Mouse (Mus musculus) MEL (cell line): ENCODE data around the gene Itpr1. TPM values are rescaled to one million over a fixed set of nuclear protein-coding genes. Genes with fewer than 3 reads are reported as not detected.

ENCODE experiments used
- DNase-seq: peaks from one replicate; pipeline ENCODE4 v3.0.0; 2011; ENCODE audit warnings: low read depth, low spot score
- H3K27ac ChIP-seq: 2 replicates; pipeline ENCODE4 v1.5.1; 2012; ENCODE audit warnings: low read depth, mild to moderate bottlenecking, control low read depth, low read length, moderate library complexity; ENCODE audit not compliant: control insufficient read depth
- H3K27me3 ChIP-seq, 2 experiments: fragments of 150-350 bp in 1 of 2; sonication (generic) in 1 of 2; 2 replicates each; pipeline ENCODE4 v1.6.1; 2012; ENCODE audit warnings: low read length in 2 of 2, mild to moderate bottlenecking in 2 of 2, improper control_type of control experiment in 1 of 2, moderate library complexity in 1 of 2; ENCODE audit not compliant: insufficient read depth in 2 of 2, control insufficient read depth in 1 of 2
- H3K36me3 ChIP-seq, 2 experiments: 2 replicates each; pipeline ENCODE4 v1.6.1; 2012 to 2014; ENCODE audit warnings: low read length in 2 of 2, improper control_type of control experiment in 1 of 2, inconsistent platforms in 1 of 2, mild to moderate bottlenecking in 1 of 2; ENCODE audit not compliant: insufficient read depth in 2 of 2, control insufficient read depth in 1 of 2
- H3K4me1 ChIP-seq, 2 experiments: fragments of 150-350 bp in 1 of 2; sonication (generic) in 1 of 2; 2 replicates each; pipeline ENCODE4 v1.6.1; 2012; ENCODE audit warnings: low read length in 2 of 2, improper control_type of control experiment in 1 of 2, mild to moderate bottlenecking in 1 of 2; ENCODE audit not compliant: insufficient read depth in 2 of 2, control insufficient read depth in 1 of 2
- H3K4me3 ChIP-seq, 2 experiments: fragments of 150-350 bp in 1 of 2; sonication (generic) in 1 of 2; 2 replicates each; pipeline ENCODE4 v1.5.1; 2012; ENCODE audit warnings: low read depth in 2 of 2, low read length in 2 of 2, mild to moderate bottlenecking in 2 of 2, moderate library complexity in 2 of 2, control low read depth in 1 of 2, improper control_type of control experiment in 1 of 2; ENCODE audit not compliant: control insufficient read depth in 1 of 2, insufficient read depth in 1 of 2
- H3K79me2 ChIP-seq: 2 replicates; pipeline ENCODE4 v1.6.1; 2012; ENCODE audit warnings: mild to moderate bottlenecking, low read length, moderate library complexity; ENCODE audit not compliant: control insufficient read depth, poor library complexity, insufficient read depth
- H3K9ac ChIP-seq: 2 replicates; pipeline ENCODE4 v1.6.1; 2012; ENCODE audit warnings: low read depth, mild to moderate bottlenecking, control low read depth, low read length, moderate library complexity; ENCODE audit not compliant: control insufficient read depth, poor library complexity, severe bottlenecking
- H3K9me3 ChIP-seq: fragments of 150-350 bp; sonication (generic); replicated peaks from 2 replicates; pipeline ENCODE4 v1.6.1; 2012; ENCODE audit warnings: mild to moderate bottlenecking, low read length, improper control_type of control experiment, moderate library complexity; ENCODE audit not compliant: insufficient read depth
- BHLHE40 ChIP-seq: IDR thresholded peaks from 2 replicates; pipeline ENCODE4 v1.6.1; 2012; ENCODE audit warnings: low read depth, mild to moderate bottlenecking, inconsistent platforms, low read length, improper control_type of control experiment, borderline replicate concordance
- CHD1 ChIP-seq: IDR thresholded peaks from 2 replicates; pipeline ENCODE4 v1.6.1; 2012; ENCODE audit warnings: low read depth, mild to moderate bottlenecking, inconsistent platforms, low read length, improper control_type of control experiment
- CTCF ChIP-seq, 3 experiments: IDR thresholded peaks in 2 of 3; conservative IDR thresholded peaks in 1 of 3; 2 replicates each; pipeline ENCODE4 v1.5.1; 2011 to 2012; ENCODE audit warnings: low read length in 3 of 3, low read depth in 2 of 3, mild to moderate bottlenecking in 2 of 3, improper control_type of control experiment in 1 of 3, inconsistent platforms in 1 of 3, mixed read lengths in 1 of 3, moderate library complexity in 1 of 3; ENCODE audit not compliant: control insufficient read depth in 1 of 3, insufficient read depth in 1 of 3, poor library complexity in 1 of 3, severe bottlenecking in 1 of 3
- ELF1 ChIP-seq: IDR thresholded peaks from 2 replicates; pipeline ENCODE4 v1.6.1; 2014; ENCODE audit warnings: low read depth, mild to moderate bottlenecking, inconsistent platforms, low read length, improper control_type of control experiment, moderate library complexity
- EP300 ChIP-seq, 2 experiments: IDR thresholded peaks; 2 replicates each; pipeline ENCODE4 v1.6.1; 2011; ENCODE audit warnings: improper control_type of control experiment in 2 of 2, low read length in 2 of 2, low read depth in 1 of 2, mild to moderate bottlenecking in 1 of 2
- GABPA ChIP-seq: IDR thresholded peaks from 2 replicates; pipeline ENCODE4 v1.6.1; 2012; ENCODE audit warnings: low read depth, mild to moderate bottlenecking, inconsistent platforms, low read length, improper control_type of control experiment, moderate library complexity
- GATA1 ChIP-seq: IDR thresholded peaks from 2 replicates; pipeline ENCODE4 v1.6.1; 2011; ENCODE audit warnings: low read depth, low read length, improper control_type of control experiment
- HCFC1 ChIP-seq: IDR thresholded peaks from 2 replicates; pipeline ENCODE4 v1.6.1; 2012; ENCODE audit warnings: low read depth, mild to moderate bottlenecking, inconsistent platforms, low read length, improper control_type of control experiment, moderate library complexity
- KAT2A ChIP-seq: conservative IDR thresholded peaks from 2 replicates; pipeline ENCODE4 v1.6.1; 2012; ENCODE audit warnings: low read depth, low read length, improper control_type of control experiment, inconsistent platforms
- MAFK ChIP-seq: IDR thresholded peaks from 2 replicates; pipeline ENCODE4 v1.6.1; 2011; ENCODE audit warnings: low read depth, mild to moderate bottlenecking, low read length, improper control_type of control experiment, borderline replicate concordance
- MAX ChIP-seq: IDR thresholded peaks from 2 replicates; pipeline ENCODE4 v1.6.1; 2011; ENCODE audit warnings: low read length, improper control_type of control experiment
- MAZ ChIP-seq: IDR thresholded peaks from 2 replicates; pipeline ENCODE4 v1.6.1; 2012; ENCODE audit warnings: low read depth, mild to moderate bottlenecking, inconsistent platforms, low read length, improper control_type of control experiment
- MEF2A ChIP-seq: IDR thresholded peaks from 2 replicates; pipeline ENCODE4 v1.6.1; 2014; ENCODE audit warnings: low read depth, mild to moderate bottlenecking, inconsistent platforms, low read length, improper control_type of control experiment; ENCODE audit not compliant: poor library complexity, insufficient replicate concordance, severe bottlenecking; ENCODE audit errors: extremely low read depth
- MXI1 ChIP-seq: IDR thresholded peaks from 2 replicates; pipeline ENCODE4 v1.6.1; 2011; ENCODE audit warnings: mild to moderate bottlenecking, low read depth, low read length, improper control_type of control experiment
- MYB ChIP-seq: IDR thresholded peaks from 2 replicates; pipeline ENCODE4 v1.6.1; 2011; ENCODE audit warnings: mild to moderate bottlenecking, low read depth, low read length, improper control_type of control experiment
- MYC ChIP-seq: IDR thresholded peaks from 2 replicates; pipeline ENCODE4 v1.6.1; 2011; ENCODE audit warnings: low read depth, mild to moderate bottlenecking, low read length, improper control_type of control experiment, moderate library complexity
- NRF1 ChIP-seq: IDR thresholded peaks from 2 replicates; pipeline ENCODE4 v1.6.1; 2014; ENCODE audit warnings: low read depth, mild to moderate bottlenecking, inconsistent platforms, low read length, improper control_type of control experiment, moderate library complexity; ENCODE audit not compliant: poor library complexity, insufficient read depth, severe bottlenecking
- POLR2AphosphoS2 ChIP-seq: IDR thresholded peaks from 2 replicates; pipeline ENCODE4 v1.6.1; 2011; ENCODE audit warnings: low read length, improper control_type of control experiment
- POLR2AphosphoS5 ChIP-seq: IDR thresholded peaks from 2 replicates; pipeline ENCODE4 v1.6.1; 2012; ENCODE audit warnings: low read depth, borderline replicate concordance, mild to moderate bottlenecking, inconsistent platforms, low read length, moderate library complexity, mixed read lengths
- RAD21 ChIP-seq: IDR thresholded peaks from 2 replicates; pipeline ENCODE4 v1.6.1; 2011; ENCODE audit warnings: mild to moderate bottlenecking, low read depth, low read length, improper control_type of control experiment
- TAL1 ChIP-seq: IDR thresholded peaks from 2 replicates; pipeline ENCODE4 v1.6.1; 2012; ENCODE audit warnings: mild to moderate bottlenecking, inconsistent platforms, low read length, moderate library complexity, mixed read lengths
- TBP ChIP-seq: IDR thresholded peaks from 2 replicates; pipeline ENCODE4 v1.8.0; 2011; ENCODE audit warnings: low read depth, low read length, improper control_type of control experiment
- UBTF ChIP-seq: IDR thresholded peaks from 2 replicates; pipeline ENCODE4 v1.6.1; 2012; ENCODE audit warnings: low read depth, mild to moderate bottlenecking, inconsistent platforms, low read length, improper control_type of control experiment, moderate library complexity, borderline replicate concordance; ENCODE audit not compliant: insufficient read depth
- USF2 ChIP-seq, 2 experiments: IDR thresholded peaks; 2 replicates each; pipeline ENCODE4 v1.6.1; 2011 to 2012; ENCODE audit warnings: improper control_type of control experiment in 2 of 2, low read length in 2 of 2, borderline replicate concordance in 1 of 2, inconsistent platforms in 1 of 2, low read depth in 1 of 2, mild to moderate bottlenecking in 1 of 2; ENCODE audit not compliant: insufficient read depth in 1 of 2
- ZC3H11A ChIP-seq: IDR thresholded peaks from 2 replicates; pipeline ENCODE4 v1.6.1; 2012; ENCODE audit warnings: low read depth, mild to moderate bottlenecking, inconsistent platforms, low read length, improper control_type of control experiment
- ZMIZ1 ChIP-seq: IDR thresholded peaks from 2 replicates; pipeline ENCODE4 v1.6.1; 2012; ENCODE audit warnings: low read depth, mild to moderate bottlenecking, inconsistent platforms, low read length, improper control_type of control experiment, moderate library complexity
- ZNF384 ChIP-seq: IDR thresholded peaks from 2 replicates; pipeline ENCODE4 v1.6.1; 2012; ENCODE audit warnings: low read depth, mild to moderate bottlenecking, inconsistent platforms, low read length, improper control_type of control experiment
- polyA plus RNA-seq, 2 experiments: library from polyadenylated mRNA; stranded (reverse) in 1 of 2; unstranded in 1 of 2; fragments of >175 nt in 1 of 2; fragments of >200 nt in 1 of 2; gene quantifications; 2 replicates each; pipeline versions ENCODE4 v1.2.1 to v1.2.4; 2012; ENCODE audit warnings: low replicate concordance in 2 of 2, low read depth in 1 of 2; ENCODE audit not compliant: insufficient read length in 2 of 2, insufficient read depth in 1 of 2, missing spikeins in 1 of 2
- total RNA-seq: library from RNA; depleted of rRNA; stranded (reverse); fragments of 300-350 nt; gene quantifications from 2 replicates; pipeline ENCODE4 v1.2.3, GENCODE M21; 2012

Gene Itpr1
- total and polyA plus RNA-seq, 3 experiments, result 15.6 to 19.0 TPM; not detected in 1

DNA sequence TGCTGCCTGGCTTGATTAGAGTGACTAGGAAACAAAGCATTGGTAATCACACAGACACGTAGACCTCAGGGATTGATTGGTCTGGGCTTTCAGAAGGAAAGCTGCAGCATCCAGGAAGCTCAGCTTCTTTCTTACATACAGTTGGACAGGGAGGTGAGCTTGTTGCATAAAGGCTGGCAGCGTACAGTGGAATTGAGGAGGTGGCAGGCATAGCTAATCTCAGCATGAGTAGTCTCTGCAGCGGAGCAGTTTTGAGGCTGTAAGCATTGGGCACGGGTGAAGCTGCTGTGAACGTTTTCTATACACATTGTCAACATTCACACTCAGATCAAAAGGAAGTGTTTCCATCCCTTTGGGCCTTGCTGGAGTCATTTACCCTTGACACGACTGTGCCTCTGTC lies 124.4 kb downstream of the Itpr1 start:
- no peak for DNase-seq
- H3K4me1 ChIP-seq, result no peaks in the 10 kb centered on the region
- H3K79me2 ChIP-seq, result no peaks in the 10 kb centered on the region
- no peak overlapping the region for H3K9ac ChIP-seq
- H3K4me3 ChIP-seq, result no peak overlapping the region
- no peak overlapping the region for H3K27ac ChIP-seq
- no peaks in the 10 kb centered on the region for H3K27me3 ChIP-seq
- H3K36me3 ChIP-seq, result no peaks in the 10 kb centered on the region
- TF ChIP-seq MAFK (no peak), KAT2A (no peak), EP300 (IDR thresholded peaks at IDR 0.05; ENCODE audit: low read depth in 1 of 2, low read length in 2 of 2) (no peak), HCFC1 (no peak), MYC (no peak), GABPA (no peak), ZNF384 (no peak), NRF1 (no peak), MAX (no peak), USF2 (IDR thresholded peaks at IDR 0.05; ENCODE audit: borderline replicate concordance in 1 of 2, insufficient read depth in 1 of 2, low read depth in 1 of 2, low read length in 2 of 2) (no peak), CTCF (IDR thresholded peaks at IDR 0.05 in 2 of 3, conservative IDR thresholded peaks at IDR 0.05 in 1 of 3; ENCODE audit: control insufficient read depth in 1 of 3, insufficient read depth in 1 of 3, low read depth in 2 of 3, low read length in 3 of 3, poor library complexity in 1 of 3, severe bottlenecking in 1 of 3) (no peak), POLR2AphosphoS2 (no peak), ZMIZ1 (no peak), MYB (no peak), GATA1 (no peak), ZC3H11A (no peak), BHLHE40 (no peak)
- TF ChIP-seq, all 39 proteins: peak for 0
- no peaks in the 10 kb centered on the region for H3K9me3 ChIP-seq

DNA sequence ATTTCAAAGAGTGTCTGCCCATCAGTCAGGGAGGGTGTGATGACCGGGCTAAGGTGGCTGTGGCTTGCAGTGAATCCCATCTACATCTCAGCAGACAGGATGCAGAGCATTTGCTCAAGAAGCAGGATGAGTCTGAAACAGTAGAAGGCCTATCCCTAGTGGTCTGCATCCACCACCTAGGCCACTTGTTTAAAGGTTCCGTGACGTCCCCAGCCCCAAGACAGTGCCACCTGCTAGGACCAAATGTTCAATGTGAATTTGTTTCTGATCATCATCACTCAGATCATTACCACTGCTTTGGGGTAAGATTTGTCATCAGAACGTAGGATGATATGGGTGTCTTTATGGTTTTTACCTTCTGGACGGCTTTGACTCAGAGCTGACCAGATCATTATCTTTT lies 125.5 kb downstream of the Itpr1 start:
- Histone ChIP-seq H3K9me3 (no peaks in the 10 kb centered on the region), H3K36me3 (no peaks in the 10 kb centered on the region), H3K79me2 (no peaks in the 10 kb centered on the region), H3K4me1 (no peaks in the 10 kb centered on the region), H3K9ac (no peak overlapping the region), H3K27me3 (no peaks in the 10 kb centered on the region), H3K27ac (no peak overlapping the region)
- DNase-seq, result no peak
- TF ChIP-seq MAFK, result no peak
- TF ChIP-seq CTCF (IDR thresholded peaks at IDR 0.05 in 2 of 3, conservative IDR thresholded peaks at IDR 0.05 in 1 of 3; ENCODE audit: control insufficient read depth in 1 of 3, insufficient read depth in 1 of 3, low read depth in 2 of 3, low read length in 3 of 3, poor library complexity in 1 of 3, severe bottlenecking in 1 of 3), result no peak
- TF ChIP-seq UBTF, result no peak
- no peak for TF ChIP-seq ELF1
- TF ChIP-seq ZMIZ1, result no peak
- TF ChIP-seq MAZ, result no peak
- TF ChIP-seq POLR2AphosphoS5, result no peak
- TF ChIP-seq MYB, result no peak
- TF ChIP-seq USF2 (IDR thresholded peaks at IDR 0.05; ENCODE audit: borderline replicate concordance in 1 of 2, insufficient read depth in 1 of 2, low read depth in 1 of 2, low read length in 2 of 2), result no peak
- no peak for TF ChIP-seq POLR2AphosphoS2
- no peak for TF ChIP-seq MEF2A
- no peak for TF ChIP-seq MXI1
- TF ChIP-seq TBP, result no peak
- no peak for TF ChIP-seq EP300 (IDR thresholded peaks at IDR 0.05; ENCODE audit: low read depth in 1 of 2, low read length in 2 of 2)
- TF ChIP-seq RAD21, result no peak
- no peak for TF ChIP-seq TAL1
- no peak for TF ChIP-seq GATA1
- no peak for TF ChIP-seq CHD1
- TF ChIP-seq, all 39 proteins: peak for 0
- H3K4me3 ChIP-seq, result no peak overlapping the region
